Mouse (Mus musculus) MEL (cell line): Measurements from ENCODE around the gene Axl. TPM values are rescaled to one million over a fixed set of nuclear protein-coding genes. Genes with fewer than 3 reads are reported as not detected.

Experiments
- DNase-seq: peaks from one replicate; pipeline ENCODE4 v3.0.0; 2011; ENCODE audit warnings: low read depth, low spot score
- H3K27ac ChIP-seq: 2 replicates; pipeline ENCODE4 v1.5.1; 2012; ENCODE audit warnings: low read depth, mild to moderate bottlenecking, control low read depth, low read length, moderate library complexity; ENCODE audit not compliant: control insufficient read depth
- H3K27me3 ChIP-seq, 2 experiments: fragments of 150-350 bp in 1 of 2; sonication (generic) in 1 of 2; 2 replicates each; pipeline ENCODE4 v1.6.1; 2012; ENCODE audit warnings: low read length in 2 of 2, mild to moderate bottlenecking in 2 of 2, improper control_type of control experiment in 1 of 2, moderate library complexity in 1 of 2; ENCODE audit not compliant: insufficient read depth in 2 of 2, control insufficient read depth in 1 of 2
- H3K36me3 ChIP-seq, 2 experiments: 2 replicates each; pipeline ENCODE4 v1.6.1; 2012 to 2014; ENCODE audit warnings: low read length in 2 of 2, improper control_type of control experiment in 1 of 2, inconsistent platforms in 1 of 2, mild to moderate bottlenecking in 1 of 2; ENCODE audit not compliant: insufficient read depth in 2 of 2, control insufficient read depth in 1 of 2
- H3K4me1 ChIP-seq, 2 experiments: fragments of 150-350 bp in 1 of 2; sonication (generic) in 1 of 2; 2 replicates each; pipeline ENCODE4 v1.6.1; 2012; ENCODE audit warnings: low read length in 2 of 2, improper control_type of control experiment in 1 of 2, mild to moderate bottlenecking in 1 of 2; ENCODE audit not compliant: insufficient read depth in 2 of 2, control insufficient read depth in 1 of 2
- H3K4me3 ChIP-seq, 2 experiments: fragments of 150-350 bp in 1 of 2; sonication (generic) in 1 of 2; 2 replicates each; pipeline ENCODE4 v1.5.1; 2012; ENCODE audit warnings: low read depth in 2 of 2, low read length in 2 of 2, mild to moderate bottlenecking in 2 of 2, moderate library complexity in 2 of 2, control low read depth in 1 of 2, improper control_type of control experiment in 1 of 2; ENCODE audit not compliant: control insufficient read depth in 1 of 2, insufficient read depth in 1 of 2
- H3K79me2 ChIP-seq: 2 replicates; pipeline ENCODE4 v1.6.1; 2012; ENCODE audit warnings: mild to moderate bottlenecking, low read length, moderate library complexity; ENCODE audit not compliant: control insufficient read depth, poor library complexity, insufficient read depth
- H3K9ac ChIP-seq: 2 replicates; pipeline ENCODE4 v1.6.1; 2012; ENCODE audit warnings: low read depth, mild to moderate bottlenecking, control low read depth, low read length, moderate library complexity; ENCODE audit not compliant: control insufficient read depth, poor library complexity, severe bottlenecking
- H3K9me3 ChIP-seq: fragments of 150-350 bp; sonication (generic); replicated peaks from 2 replicates; pipeline ENCODE4 v1.6.1; 2012; ENCODE audit warnings: mild to moderate bottlenecking, low read length, improper control_type of control experiment, moderate library complexity; ENCODE audit not compliant: insufficient read depth
- CHD2 ChIP-seq: IDR thresholded peaks from 2 replicates; pipeline ENCODE4 v1.6.1; 2011; ENCODE audit warnings: low read length, improper control_type of control experiment
- E2F4 ChIP-seq: IDR thresholded peaks from 2 replicates; pipeline ENCODE4 v1.6.1; 2011; ENCODE audit warnings: low read depth, low read length, improper control_type of control experiment, borderline replicate concordance
- ELF1 ChIP-seq: IDR thresholded peaks from 2 replicates; pipeline ENCODE4 v1.6.1; 2014; ENCODE audit warnings: low read depth, mild to moderate bottlenecking, inconsistent platforms, low read length, improper control_type of control experiment, moderate library complexity
- ETS1 ChIP-seq: IDR thresholded peaks from 2 replicates; pipeline ENCODE4 v1.6.1; 2012; ENCODE audit warnings: low read depth, mild to moderate bottlenecking, inconsistent platforms, low read length, improper control_type of control experiment, moderate library complexity
- GABPA ChIP-seq: IDR thresholded peaks from 2 replicates; pipeline ENCODE4 v1.6.1; 2012; ENCODE audit warnings: low read depth, mild to moderate bottlenecking, inconsistent platforms, low read length, improper control_type of control experiment, moderate library complexity
- HCFC1 ChIP-seq: IDR thresholded peaks from 2 replicates; pipeline ENCODE4 v1.6.1; 2012; ENCODE audit warnings: low read depth, mild to moderate bottlenecking, inconsistent platforms, low read length, improper control_type of control experiment, moderate library complexity
- JUND ChIP-seq: IDR thresholded peaks from 2 replicates; pipeline ENCODE4 v1.6.1; 2011; ENCODE audit warnings: low read depth, mild to moderate bottlenecking, improper control_type of control experiment, low read length
- KAT2A ChIP-seq: conservative IDR thresholded peaks from 2 replicates; pipeline ENCODE4 v1.6.1; 2012; ENCODE audit warnings: low read depth, low read length, improper control_type of control experiment, inconsistent platforms
- MAFK ChIP-seq: IDR thresholded peaks from 2 replicates; pipeline ENCODE4 v1.6.1; 2011; ENCODE audit warnings: low read depth, mild to moderate bottlenecking, low read length, improper control_type of control experiment, borderline replicate concordance
- MAZ ChIP-seq: IDR thresholded peaks from 2 replicates; pipeline ENCODE4 v1.6.1; 2012; ENCODE audit warnings: low read depth, mild to moderate bottlenecking, inconsistent platforms, low read length, improper control_type of control experiment
- MEF2A ChIP-seq: IDR thresholded peaks from 2 replicates; pipeline ENCODE4 v1.6.1; 2014; ENCODE audit warnings: low read depth, mild to moderate bottlenecking, inconsistent platforms, low read length, improper control_type of control experiment; ENCODE audit not compliant: poor library complexity, insufficient replicate concordance, severe bottlenecking; ENCODE audit errors: extremely low read depth
- MXI1 ChIP-seq: IDR thresholded peaks from 2 replicates; pipeline ENCODE4 v1.6.1; 2011; ENCODE audit warnings: mild to moderate bottlenecking, low read depth, low read length, improper control_type of control experiment
- MYB ChIP-seq: IDR thresholded peaks from 2 replicates; pipeline ENCODE4 v1.6.1; 2011; ENCODE audit warnings: mild to moderate bottlenecking, low read depth, low read length, improper control_type of control experiment
- MYC ChIP-seq: IDR thresholded peaks from 2 replicates; pipeline ENCODE4 v1.6.1; 2011; ENCODE audit warnings: low read depth, mild to moderate bottlenecking, low read length, improper control_type of control experiment, moderate library complexity
- NELFE ChIP-seq: IDR thresholded peaks from 2 replicates; pipeline ENCODE4 v1.6.1; 2011; ENCODE audit warnings: low read depth, low read length, improper control_type of control experiment
- NRF1 ChIP-seq: IDR thresholded peaks from 2 replicates; pipeline ENCODE4 v1.6.1; 2014; ENCODE audit warnings: low read depth, mild to moderate bottlenecking, inconsistent platforms, low read length, improper control_type of control experiment, moderate library complexity; ENCODE audit not compliant: poor library complexity, insufficient read depth, severe bottlenecking
- POLR2AphosphoS5 ChIP-seq: IDR thresholded peaks from 2 replicates; pipeline ENCODE4 v1.6.1; 2012; ENCODE audit warnings: low read depth, borderline replicate concordance, mild to moderate bottlenecking, inconsistent platforms, low read length, moderate library complexity, mixed read lengths
- RAD21 ChIP-seq: IDR thresholded peaks from 2 replicates; pipeline ENCODE4 v1.6.1; 2011; ENCODE audit warnings: mild to moderate bottlenecking, low read depth, low read length, improper control_type of control experiment
- RCOR1 ChIP-seq: IDR thresholded peaks from 2 replicates; pipeline ENCODE4 v1.6.1; 2012; ENCODE audit warnings: low read depth, mild to moderate bottlenecking, inconsistent platforms, low read length, improper control_type of control experiment
- SIN3A ChIP-seq: IDR thresholded peaks from 2 replicates; pipeline ENCODE4 v1.6.1; 2012; ENCODE audit warnings: low read length, improper control_type of control experiment, inconsistent platforms
- SMC3 ChIP-seq: IDR thresholded peaks from 2 replicates; pipeline ENCODE4 v1.6.1; 2011; ENCODE audit warnings: low read depth, low read length, improper control_type of control experiment
- TAL1 ChIP-seq: IDR thresholded peaks from 2 replicates; pipeline ENCODE4 v1.6.1; 2012; ENCODE audit warnings: mild to moderate bottlenecking, inconsistent platforms, low read length, moderate library complexity, mixed read lengths
- TBP ChIP-seq: IDR thresholded peaks from 2 replicates; pipeline ENCODE4 v1.8.0; 2011; ENCODE audit warnings: low read depth, low read length, improper control_type of control experiment
- UBTF ChIP-seq: IDR thresholded peaks from 2 replicates; pipeline ENCODE4 v1.6.1; 2012; ENCODE audit warnings: low read depth, mild to moderate bottlenecking, inconsistent platforms, low read length, improper control_type of control experiment, moderate library complexity, borderline replicate concordance; ENCODE audit not compliant: insufficient read depth
- USF1 ChIP-seq: IDR thresholded peaks from 2 replicates; pipeline ENCODE4 v1.6.1; 2014; ENCODE audit warnings: low read depth, mild to moderate bottlenecking, inconsistent platforms, low read length, improper control_type of control experiment, moderate library complexity
- USF2 ChIP-seq, 2 experiments: IDR thresholded peaks; 2 replicates each; pipeline ENCODE4 v1.6.1; 2011 to 2012; ENCODE audit warnings: improper control_type of control experiment in 2 of 2, low read length in 2 of 2, borderline replicate concordance in 1 of 2, inconsistent platforms in 1 of 2, low read depth in 1 of 2, mild to moderate bottlenecking in 1 of 2; ENCODE audit not compliant: insufficient read depth in 1 of 2
- ZKSCAN1 ChIP-seq: IDR thresholded peaks from 2 replicates; pipeline ENCODE4 v1.6.1; 2012; ENCODE audit warnings: low read depth, mild to moderate bottlenecking, inconsistent platforms, low read length, improper control_type of control experiment, moderate library complexity
- ZMIZ1 ChIP-seq: IDR thresholded peaks from 2 replicates; pipeline ENCODE4 v1.6.1; 2012; ENCODE audit warnings: low read depth, mild to moderate bottlenecking, inconsistent platforms, low read length, improper control_type of control experiment, moderate library complexity
- ZNF384 ChIP-seq: IDR thresholded peaks from 2 replicates; pipeline ENCODE4 v1.6.1; 2012; ENCODE audit warnings: low read depth, mild to moderate bottlenecking, inconsistent platforms, low read length, improper control_type of control experiment
- polyA plus RNA-seq, 2 experiments: library from polyadenylated mRNA; stranded (reverse) in 1 of 2; unstranded in 1 of 2; fragments of >175 nt in 1 of 2; fragments of >200 nt in 1 of 2; gene quantifications; 2 replicates each; pipeline versions ENCODE4 v1.2.1 to v1.2.4; 2012; ENCODE audit warnings: low replicate concordance in 2 of 2, low read depth in 1 of 2; ENCODE audit not compliant: insufficient read length in 2 of 2, insufficient read depth in 1 of 2, missing spikeins in 1 of 2
- total RNA-seq: library from RNA; depleted of rRNA; stranded (reverse); fragments of 300-350 nt; gene quantifications from 2 replicates; pipeline ENCODE4 v1.2.3, GENCODE M21; 2012

The Axl gene
- total and polyA plus RNA-seq, 3 experiments: 0.19 TPM; not detected in 2

DNA sequence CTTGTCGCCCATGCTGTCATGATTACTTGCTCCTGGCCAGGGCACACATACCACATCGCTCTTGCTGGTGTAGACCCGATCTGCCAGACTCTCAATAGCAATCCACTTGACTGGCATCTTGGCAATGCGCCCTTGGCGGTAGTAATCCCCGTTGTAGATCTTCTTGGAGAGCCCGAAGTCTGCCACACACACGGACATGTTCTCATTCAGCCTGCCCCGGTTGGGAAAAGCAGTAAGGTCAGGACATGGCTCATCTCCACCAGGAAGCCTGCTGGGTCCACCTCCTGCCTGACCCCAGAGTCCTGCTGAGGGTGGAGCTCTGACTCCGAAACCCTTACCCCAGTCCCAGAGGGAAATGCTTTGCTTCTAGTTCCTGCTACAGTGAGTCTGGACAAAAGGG is 27.2 kb downstream of the Axl start:
- DNase-seq: no peak
- Histone ChIP-seq H3K79me2 (no peaks in the 10 kb centered on the region), H3K36me3 (no peaks in the 10 kb centered on the region; a peak in 1 of 4 replicates), H3K9me3 (no peaks in the 10 kb centered on the region), H3K9ac (no peak overlapping the region), H3K4me1 (peaks cover 0 to 2% of the 10 kb centered on the region in 2 experiments; a peak in 1 of 4 replicates), H3K4me3 (no peak overlapping the region), H3K27ac (no peak overlapping the region), H3K27me3 (peaks cover 0 to 2% of the 10 kb centered on the region in 2 experiments; a peak in 3 of 4 replicates)
- no peak for TF ChIP-seq MYB
- TF ChIP-seq KAT2A: no peak
- TF ChIP-seq JUND: no peak
- TF ChIP-seq MAZ: no peak
- TF ChIP-seq RAD21: no peak

DNA sequence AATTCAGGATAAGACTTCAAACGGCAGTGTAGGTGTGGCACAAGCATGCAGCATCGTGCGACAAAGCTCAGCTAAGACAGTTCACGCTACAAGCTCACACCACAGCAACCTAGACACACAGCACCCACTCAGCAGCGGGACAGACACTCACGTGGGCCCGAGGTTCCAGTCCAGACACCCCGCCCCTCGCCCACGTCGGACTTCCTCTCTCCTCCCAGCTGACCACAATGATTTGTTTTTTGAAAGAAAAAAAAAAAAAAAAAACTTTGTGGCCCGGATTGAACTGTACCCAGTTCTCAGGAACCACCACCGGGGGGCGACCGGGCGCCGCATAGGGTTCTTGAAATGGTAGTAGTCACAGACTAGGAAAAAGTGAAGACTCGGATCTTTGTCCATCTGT is 32.5 kb downstream of the Axl start:
- peaks cover 6 to 16% of the 10 kb centered on the region in 2 experiments for H3K36me3 ChIP-seq
- H3K9me3 ChIP-seq: no peaks in the 10 kb centered on the region
- peak overlapping the region; percentile 61 for H3K9ac ChIP-seq
- peaks cover 2 to 18% of the 10 kb centered on the region in 2 experiments; a peak in 3 of 4 replicates for H3K4me1 ChIP-seq
- H3K79me2 ChIP-seq: peaks cover 34% of the 10 kb centered on the region
- peak; percentile 92 for DNase-seq
- H3K27me3 ChIP-seq: peaks cover 0 to 2% of the 10 kb centered on the region in 2 experiments; a peak in 2 of 4 replicates
- H3K27ac ChIP-seq: peak overlapping the region; percentile 99
- H3K4me3 ChIP-seq: peak overlapping the region; percentile 56 to 67
- peak; percentile 87 for TF ChIP-seq RAD21
- TF ChIP-seq E2F4: peak; percentile 2; the same call in 1 of the 2 replicates
- no peak for TF ChIP-seq CHD2
- no peak; the same call in 1 of the 2 replicates for TF ChIP-seq POLR2AphosphoS5
- TF ChIP-seq ELF1: peak; percentile 39; the same call in 1 of the 2 replicates
- no peak for TF ChIP-seq NRF1
- 0 out of 4 replicates have a peak, but pooled peaks of 1 of the 2 experiments have one; percentile 24 for TF ChIP-seq USF2 (IDR thresholded peaks at IDR 0.05; ENCODE audit: borderline replicate concordance in 1 of 2, insufficient read depth in 1 of 2, low read depth in 1 of 2, low read length in 2 of 2)
- TF ChIP-seq MEF2A: no peak
- no peak for TF ChIP-seq TAL1
- peak; percentile 46; the same call in 1 of the 2 replicates for TF ChIP-seq RCOR1
- no peak for TF ChIP-seq MYB
- TF ChIP-seq GABPA: no peak
- TF ChIP-seq ETS1: peak; percentile 80
- peak; percentile 58; the same call in 1 of the 2 replicates for TF ChIP-seq MAZ
- peak; percentile 77 for TF ChIP-seq SMC3
- no peak for TF ChIP-seq TBP
- TF ChIP-seq HCFC1: peak; percentile 60
- TF ChIP-seq MYC: peak; percentile 87
- TF ChIP-seq MAFK: no peak
- TF ChIP-seq USF1: peak; percentile 85
- no peak for TF ChIP-seq KAT2A
- TF ChIP-seq NELFE: peak; percentile 72
- TF ChIP-seq UBTF: no peak
- peak; percentile 49; the same call in 1 of the 2 replicates for TF ChIP-seq ZMIZ1
- peak; percentile 99 for TF ChIP-seq ZNF384
- peak; percentile 87 for TF ChIP-seq SIN3A
- peak; percentile 97 for TF ChIP-seq MXI1
- TF ChIP-seq ZKSCAN1: no peak; the same call in 1 of the 2 replicates
